Mouse (Mus musculus) cerebellum, postnatal 14 days (tissue): ENCODE results near the gene Hmgxb4.
"Not testable (repeated sequence)": the region's sequence is repeated elsewhere in the genome, so short reads cannot be mapped to it uniquely, and the experiment has no call there.

Source experiments
- DNase-seq, 2 experiments: peaks; one replicate each; pipeline ENCODE4 v3.0.0; 2021; ENCODE audit warnings: mixed read lengths in 2 of 2

The Hmgxb4 gene

DNA sequence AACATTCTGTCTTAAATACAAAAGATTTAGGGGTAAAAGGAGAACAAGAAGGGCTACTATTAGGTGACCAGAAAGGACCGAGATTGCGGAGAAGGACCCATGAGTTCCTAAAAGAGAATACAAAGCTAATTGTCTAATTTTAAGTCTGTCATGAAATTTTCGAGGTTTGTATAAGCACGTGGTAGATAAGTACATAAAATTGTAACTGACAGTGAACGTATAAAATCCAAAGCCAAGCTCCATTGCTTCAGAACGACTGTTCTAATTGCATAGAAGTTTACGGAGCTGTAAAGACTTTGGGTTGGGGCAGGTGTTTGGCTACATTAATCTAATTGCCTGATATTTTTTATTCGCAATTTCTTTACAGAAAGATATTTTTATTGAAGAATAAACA, at the start of gene Hmgxb4:
Hmgxb4 (plus strand) TSS at position 276 of the 394 bp plus-strand sequence.
- no peak for DNase-seq

DNA sequence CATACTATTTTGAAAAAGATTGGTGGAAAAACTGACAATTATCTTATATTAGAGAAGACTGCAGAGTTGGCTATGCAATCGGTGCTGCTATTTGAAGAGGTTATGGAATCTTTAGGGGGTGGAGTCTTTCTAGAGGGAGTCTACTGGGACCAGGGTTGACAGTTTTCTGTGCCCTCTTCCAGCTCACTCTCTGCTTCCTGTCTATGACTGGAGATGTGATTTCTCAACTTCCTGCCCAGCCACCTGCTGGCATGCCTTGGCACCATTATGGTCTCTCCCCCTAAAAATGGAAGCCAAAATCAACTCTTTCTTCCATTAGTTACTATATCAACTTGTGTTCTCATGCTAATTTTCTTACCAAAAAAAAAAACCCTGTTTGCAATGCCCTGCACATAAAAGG, 43.7 kb upstream of the Hmgxb4 start:
- DNase-seq = no peak

DNA sequence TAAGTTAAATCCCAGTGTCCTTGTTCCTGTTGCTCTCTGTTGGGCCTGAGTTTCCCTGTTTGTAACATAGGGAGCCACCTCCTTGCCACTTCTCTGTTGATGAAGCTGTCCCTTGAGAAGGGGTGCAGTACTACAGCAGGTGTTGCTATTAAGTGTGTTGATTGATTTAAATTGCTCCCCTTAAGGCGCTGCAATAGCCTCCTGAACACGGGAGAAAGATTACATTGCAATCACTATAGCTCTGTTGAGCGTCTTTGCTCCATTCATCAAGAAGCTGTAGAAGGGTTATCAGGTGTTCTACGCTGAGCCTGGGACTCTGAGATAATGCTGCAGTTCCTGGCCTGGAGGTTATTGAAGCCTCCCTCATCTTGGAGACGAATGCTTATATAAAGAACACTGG, 29.2 kb upstream of the Hmgxb4 start:
- no peak for DNase-seq

- DNase-seq = not testable (repeated sequence)
Observed at GRCm38 (mm10) chr8:74970286-74970685, 22.9 kb upstream of the Hmgxb4 start.

- no peak for DNase-seq
Observed at GRCm38 (mm10) chr8:74971636-74972035, 21.5 kb upstream of the Hmgxb4 start.

GRCm38 (mm10) chr8:74972322-74972883, 20.8 kb upstream of the Hmgxb4 start:
- DNase-seq = no peak

DNA sequence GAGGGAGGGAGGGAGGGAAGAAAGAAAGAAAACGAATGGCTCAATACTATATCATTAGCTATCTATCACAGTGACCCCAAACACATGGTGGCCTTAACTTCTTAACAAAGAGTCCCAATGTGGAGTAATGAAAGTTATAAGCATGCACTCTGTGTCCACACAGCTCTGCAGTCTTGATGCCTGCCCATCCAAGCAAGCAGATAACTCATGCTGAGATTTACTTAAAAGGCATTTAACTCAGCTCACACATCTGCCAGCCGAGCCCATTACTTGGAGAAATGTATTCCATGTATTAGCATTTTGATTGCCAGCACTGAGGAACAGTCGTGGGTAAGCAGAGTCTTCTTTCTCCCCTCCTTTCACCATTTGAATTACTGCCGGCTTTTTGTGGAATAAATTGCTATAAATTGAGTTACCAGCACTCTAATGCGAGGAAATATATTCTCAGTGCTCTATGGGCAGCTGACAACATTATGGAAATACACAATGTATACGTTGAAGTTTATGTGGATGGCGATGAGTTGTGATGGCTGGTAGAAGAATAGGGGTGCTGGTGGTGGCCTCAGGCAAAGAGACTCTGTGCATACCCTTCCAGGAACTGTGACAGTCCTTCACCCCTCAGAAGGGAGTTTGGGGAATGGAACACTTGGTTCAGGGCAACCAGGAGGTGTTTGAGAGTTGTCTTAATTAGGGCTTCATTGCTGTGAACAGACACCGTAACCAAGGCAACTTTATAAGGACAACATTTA, 19.9 kb upstream of the Hmgxb4 start:
- DNase-seq = no peak

DNA sequence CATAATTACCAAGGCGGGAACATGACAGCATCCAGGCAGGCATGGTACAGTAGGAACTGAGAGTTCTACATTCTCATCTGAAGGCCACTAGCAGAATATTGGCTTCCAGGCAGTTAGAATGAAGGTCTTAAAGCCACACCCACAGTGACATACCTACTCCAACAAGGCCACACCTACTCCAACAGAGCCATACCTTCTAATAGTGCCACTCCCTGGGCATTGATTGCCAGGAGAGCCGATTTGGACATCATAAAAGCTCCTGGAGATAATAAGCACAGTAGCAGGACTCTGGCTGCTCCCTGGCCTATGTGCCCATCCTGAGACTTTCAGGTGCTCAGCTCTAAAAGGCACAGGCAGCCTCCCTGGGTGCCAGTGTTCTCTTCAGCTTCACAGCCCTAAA, 19.3 kb upstream of the Hmgxb4 start:
- DNase-seq = no peak

DNA sequence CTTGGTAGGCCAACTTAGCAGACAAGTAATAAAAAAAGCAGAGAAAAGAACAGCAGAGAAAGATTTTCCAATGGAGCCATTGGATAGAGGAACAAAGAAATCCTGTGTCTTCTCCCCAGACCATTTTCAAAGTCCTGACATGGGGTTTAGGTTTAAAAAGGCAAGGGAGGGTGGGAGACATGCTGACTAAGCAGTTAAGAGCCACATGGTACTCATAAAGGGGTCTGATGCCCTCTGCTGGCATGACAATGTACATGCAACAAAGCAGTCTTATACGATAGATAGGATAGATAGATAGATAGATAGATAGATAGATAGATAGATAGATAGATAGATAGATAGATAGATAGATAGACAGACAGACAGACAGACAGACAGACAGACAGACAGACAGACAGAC, 15.7 kb upstream of the Hmgxb4 start:
- peak; percentile 26 to 42 for DNase-seq

DNA sequence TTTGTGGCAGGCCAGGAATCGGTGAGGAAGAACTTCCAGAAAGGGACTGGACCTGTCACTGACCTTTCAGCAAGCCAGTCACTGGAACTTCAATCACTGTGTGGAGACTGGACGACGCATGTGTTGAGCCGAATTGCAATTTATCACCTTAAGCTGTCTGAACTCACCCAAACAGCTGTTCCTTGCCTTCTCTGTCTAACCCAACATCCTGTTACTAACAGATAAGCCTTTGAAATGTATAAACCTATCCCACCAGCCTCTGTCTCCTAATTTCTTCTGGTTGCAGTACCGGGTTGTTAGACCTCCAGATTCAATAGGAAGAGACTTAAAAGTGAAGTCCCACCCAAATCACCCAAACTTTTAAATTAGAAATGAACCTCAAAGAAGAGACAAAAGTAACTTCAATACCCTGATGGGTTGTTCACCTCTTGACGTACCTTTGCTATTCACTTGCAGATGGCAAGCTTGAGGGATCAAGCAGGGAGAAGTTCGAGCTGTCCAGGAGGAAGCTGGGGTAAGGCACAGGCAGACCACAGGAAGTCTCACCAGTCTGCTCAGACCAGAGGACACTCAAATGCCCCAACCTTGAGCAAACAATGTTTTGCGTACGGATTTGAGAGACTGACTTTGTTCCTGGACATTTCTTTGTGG, 13.0 kb upstream of the Hmgxb4 start:
- DNase-seq = no peak

DNA sequence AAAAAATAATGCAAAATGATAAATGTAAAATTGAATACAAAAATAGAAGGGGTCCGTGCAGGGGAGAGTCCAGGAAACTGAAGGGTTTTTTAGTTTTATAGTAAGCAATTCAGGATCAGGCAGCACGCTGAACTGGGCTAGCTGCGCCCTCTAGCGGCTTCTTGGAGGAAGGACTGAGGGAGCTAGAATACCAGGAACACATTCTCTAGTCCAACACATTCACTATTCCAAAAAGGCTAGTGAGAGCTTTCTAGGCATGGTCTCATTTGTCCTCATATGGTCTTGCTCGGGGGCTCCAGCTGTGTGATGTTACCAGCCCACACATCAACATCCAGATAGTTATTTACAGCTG, 12.5 kb upstream of the Hmgxb4 start:
- DNase-seq = peak; percentile 73 to 78

DNA sequence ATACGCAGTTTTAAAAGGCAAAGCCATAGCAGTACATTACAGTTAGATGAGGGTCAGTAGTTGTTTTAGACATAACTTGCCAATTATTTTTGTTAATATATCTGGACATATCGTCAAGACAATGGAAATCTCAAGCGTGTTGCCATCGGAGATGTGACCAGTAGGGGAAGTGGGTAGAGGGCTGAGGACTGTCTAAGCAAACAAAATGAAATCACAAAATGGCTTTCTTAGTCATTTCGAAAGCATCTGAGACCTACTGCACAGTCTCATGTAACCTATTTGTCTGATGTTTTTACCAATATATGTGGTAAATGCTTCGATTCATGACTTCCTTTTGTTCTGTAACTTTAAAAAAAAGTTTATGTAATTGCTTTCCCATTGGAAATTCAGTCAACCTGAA, 11.3 kb upstream of the Hmgxb4 start:
- DNase-seq = no peak

DNA sequence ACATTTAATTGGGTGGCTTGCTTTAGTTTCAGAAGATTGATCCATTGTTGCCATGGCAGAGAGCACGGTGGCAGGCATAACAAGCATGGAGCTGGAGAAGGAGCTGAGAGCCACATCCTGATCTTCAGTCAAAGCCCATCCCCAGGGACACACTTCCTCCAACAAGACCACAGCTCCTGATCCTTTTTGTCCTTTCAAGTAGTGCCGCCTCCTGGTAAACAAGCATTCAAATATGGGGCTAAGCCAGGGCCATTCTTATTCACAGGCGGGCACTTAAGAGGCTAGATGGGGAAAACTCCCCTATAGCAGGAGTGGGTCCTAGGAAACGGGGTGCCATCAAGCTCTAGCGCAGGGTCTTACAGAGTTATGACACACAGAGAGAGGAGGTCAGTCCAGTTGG, 5.7 kb upstream of the Hmgxb4 start:
- DNase-seq = no peak

DNA sequence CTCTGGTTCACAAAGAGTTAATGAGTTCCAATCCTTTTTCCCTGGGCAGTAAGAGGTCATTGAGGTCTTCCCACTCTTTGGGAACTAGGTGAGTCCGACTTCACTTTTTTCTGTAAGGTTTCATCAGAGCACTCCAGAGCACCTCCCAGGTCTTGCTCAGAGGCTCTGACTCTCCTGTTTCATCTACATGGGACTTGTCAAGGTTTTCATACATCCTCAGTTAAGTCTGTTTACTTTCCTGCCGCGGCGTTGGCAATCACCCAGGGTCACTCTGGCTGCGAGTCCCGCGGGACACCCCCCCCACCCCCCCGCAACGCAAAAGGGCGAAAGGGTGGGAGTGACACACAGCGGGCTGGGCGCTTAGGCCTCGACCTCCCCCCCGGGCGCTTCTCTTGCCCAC, 3.1 kb upstream of the Hmgxb4 start:
- DNase-seq = peak in 1 of 2 experiments; percentile 10

DNA sequence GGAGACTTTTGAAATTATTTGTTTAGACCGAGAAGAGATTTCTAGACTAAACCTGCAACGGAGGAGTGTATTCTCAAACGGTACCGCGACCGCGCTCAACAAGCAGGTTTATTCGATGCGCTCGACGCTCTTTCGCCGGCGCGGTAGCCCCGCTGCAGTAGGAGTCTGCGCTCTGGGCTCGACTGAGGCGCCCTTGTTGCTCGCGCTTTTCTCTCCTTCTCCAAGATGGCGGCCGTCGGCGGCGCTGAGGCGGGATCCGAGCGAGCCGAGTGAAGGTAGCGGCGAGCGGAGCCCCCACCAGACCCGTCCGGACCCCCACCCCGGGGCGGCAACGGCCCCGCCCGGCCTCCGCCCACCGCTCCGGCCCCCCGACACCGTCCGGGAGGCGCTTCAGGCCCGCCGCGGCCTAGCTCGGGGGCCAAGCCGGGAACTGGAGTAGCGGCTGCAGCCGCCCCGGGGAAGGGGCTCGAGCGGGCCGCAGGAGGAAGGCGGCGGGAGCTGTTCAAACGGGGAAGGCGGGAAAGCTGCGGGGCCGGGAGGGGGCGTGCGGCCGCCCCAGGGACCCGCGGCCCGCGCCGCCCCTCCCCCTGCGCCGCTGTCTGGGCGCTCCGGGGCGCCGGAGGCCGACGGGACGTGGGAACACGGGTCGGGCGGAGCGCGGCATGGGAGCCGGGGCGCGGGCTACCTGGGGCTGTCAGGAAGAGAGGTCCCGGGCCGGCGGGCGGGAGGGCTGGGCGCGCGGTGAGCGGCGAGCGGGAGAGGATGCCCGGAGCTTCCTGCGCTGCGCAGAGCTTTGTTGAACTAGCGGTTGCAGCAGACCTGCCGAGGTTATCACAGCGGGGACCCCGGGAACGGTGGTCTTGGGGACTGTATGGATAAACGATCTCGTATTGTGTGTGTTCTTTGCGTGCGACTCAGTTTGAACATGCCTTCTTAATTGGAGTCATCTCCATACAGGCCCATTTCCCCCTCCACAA, 607 bp downstream of the Hmgxb4 start:
- peak; percentile 87 to 88 for DNase-seq

DNA sequence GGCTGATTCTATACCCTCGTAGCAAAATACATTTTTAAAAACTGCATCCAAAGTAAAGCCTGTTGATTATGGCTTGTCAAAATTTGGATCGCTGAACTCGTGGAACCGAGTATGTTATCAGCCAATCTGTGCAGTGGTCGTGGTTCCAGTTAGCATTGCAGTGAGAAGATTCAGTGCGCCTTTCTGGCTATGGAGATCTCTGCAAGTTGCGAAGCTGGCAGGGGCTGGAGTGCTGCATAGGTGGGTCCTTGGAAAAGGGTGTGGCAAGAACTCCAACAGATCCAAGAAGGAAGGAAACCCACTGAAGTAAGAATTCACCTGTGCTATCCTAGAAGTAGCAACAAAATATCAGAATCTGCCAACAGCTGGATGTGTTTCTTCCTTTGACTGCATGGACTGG, 1.4 kb downstream of the Hmgxb4 start:
- peak in 1 of 2 experiments; percentile 18 for DNase-seq

DNA sequence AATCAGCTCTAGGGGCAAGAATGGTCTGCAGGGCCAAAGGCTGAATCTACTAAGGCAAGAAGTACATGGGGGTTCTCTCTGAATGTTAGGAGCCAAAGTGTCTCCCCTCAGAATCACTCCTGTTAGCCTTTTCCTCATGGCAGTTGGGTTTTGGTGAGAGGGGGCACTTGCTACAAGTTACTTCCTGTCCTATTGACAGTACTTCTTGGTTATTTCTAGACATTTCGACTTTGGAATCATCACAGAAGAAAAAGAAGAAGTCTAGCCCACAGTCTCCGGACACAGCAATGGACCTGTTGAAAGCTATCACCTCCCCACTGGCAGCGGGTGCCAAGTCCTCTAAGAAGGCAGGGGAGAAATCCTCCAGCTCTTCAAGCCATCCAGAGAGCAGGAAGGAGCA, 7.3 kb downstream of the Hmgxb4 start:
- no peak for DNase-seq

DNA sequence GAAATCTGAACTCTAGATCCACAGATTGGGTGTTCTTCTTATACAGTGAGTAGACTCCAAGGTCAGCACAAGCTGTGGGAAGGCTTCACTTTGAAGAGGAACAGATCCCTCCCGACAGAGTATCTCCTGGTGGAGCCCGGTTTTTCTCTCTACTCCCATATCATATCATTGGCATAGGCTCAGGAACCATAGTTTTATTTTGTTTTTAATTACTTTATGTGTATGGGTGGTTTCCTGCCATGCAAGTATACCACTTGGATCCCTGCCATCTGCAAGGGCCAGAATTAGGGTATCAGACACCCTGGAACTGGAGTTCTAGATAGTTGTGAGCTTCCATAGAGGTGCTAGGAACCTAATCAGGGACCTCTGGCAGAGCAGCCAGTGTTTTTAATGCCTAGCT, 15.7 kb downstream of the Hmgxb4 start:
- no peak for DNase-seq

DNA sequence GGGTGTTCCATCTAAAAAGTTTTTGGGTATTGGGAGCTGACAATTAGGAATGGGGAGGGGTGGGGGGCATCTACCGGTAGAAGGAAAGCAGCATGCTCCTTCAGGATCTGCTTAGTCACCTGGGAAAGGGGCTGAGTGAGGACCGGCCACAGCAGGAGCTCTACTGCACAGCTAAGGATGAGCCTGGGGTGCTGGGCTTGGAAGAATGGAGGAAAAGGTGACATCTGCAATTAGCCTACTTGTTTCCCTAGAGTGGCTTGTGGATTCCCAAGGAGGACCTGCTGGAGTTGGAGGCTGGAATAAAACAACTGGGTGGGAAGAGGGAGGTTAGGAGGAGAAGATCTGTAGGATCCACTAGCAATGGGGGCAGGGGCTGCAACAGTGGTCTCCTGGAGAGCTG, 20.4 kb downstream of the Hmgxb4 start:
- no peak for DNase-seq

DNA sequence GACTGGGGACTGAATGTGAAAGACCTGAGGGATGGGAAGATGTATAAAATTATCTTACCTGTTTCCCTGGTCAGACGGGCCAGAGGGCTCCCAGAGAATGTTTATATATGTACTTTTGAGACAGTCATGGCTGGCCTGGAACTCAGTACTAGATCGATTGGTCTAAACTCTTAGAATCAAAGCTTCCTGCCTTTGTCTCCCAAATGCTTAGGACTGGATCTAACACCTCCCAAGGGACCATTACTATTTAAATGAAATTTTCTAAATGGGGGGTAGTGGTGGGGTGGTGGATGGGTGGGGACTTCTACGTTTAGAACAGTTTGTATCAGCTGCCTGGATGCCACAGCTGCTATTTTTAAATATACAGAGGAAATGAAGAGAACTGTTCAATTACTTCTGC, 20.8 kb downstream of the Hmgxb4 start:
- DNase-seq = no peak

- DNase-seq = no peak
Observed at GRCm38 (mm10) chr8:75015981-75016380, 22.8 kb downstream of the Hmgxb4 start.

DNA sequence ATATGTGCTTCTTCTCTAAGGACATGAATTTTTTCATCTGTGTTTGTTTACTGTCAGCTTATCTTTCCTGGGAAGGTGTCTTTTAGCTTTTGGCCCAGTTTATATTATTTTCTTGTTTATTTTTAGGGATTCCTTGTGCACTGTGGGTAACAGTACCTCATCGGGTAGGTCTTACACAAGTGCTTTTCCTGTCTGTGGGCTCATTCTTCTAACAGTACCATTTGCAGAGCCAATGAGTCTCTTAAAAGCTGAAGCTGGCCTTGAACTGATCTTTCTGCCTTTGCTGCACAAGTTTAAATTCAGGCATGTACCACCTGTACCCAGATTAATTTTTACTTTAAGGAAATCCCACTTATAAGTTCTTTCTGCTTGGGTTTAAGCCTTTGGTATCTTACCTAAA, 23.3 kb downstream of the Hmgxb4 start:
- no peak for DNase-seq

DNA sequence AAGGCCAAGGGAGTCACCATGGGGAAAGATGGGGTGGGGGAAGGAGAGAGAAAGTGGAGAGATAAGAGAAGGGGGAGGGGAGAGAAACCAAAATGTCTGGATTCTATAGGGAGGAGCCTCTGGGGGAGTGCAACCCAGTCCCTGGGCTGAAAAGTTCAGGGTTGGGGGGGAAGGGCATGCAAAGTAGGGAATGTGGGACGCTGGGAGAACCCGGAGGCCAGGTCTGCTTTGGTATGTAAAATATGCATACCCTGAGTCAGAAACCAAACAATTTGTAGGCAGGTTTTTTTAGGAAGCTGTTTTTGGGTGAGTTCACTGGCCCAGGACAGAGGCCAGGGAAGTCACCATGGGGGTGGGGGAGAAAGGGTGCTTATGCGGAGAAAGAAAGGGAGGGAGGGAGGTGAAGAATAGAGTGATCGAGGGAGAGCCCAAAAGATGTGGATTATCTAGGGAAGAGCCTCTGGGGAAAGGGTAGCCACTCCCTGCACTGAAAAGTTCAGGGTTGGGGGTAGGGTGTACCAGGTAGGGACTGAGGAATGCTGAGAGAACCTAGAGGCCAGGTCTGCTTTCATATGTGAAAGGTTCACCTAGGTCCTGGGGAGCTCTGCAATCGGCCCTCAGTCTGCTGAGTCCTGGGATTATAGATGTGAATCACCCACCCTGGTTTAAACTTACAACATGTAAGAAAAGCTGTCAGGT, 25.3 kb downstream of the Hmgxb4 start:
- DNase-seq = no peak
